Mouse (Mus musculus): ENCODE measurements around the gene Cs. TPM values are rescaled to one million over a fixed set of nuclear protein-coding genes. Genes with fewer than 3 reads are reported as not detected.
A peak's percentile ranks its signal among the peaks of the same experiment; 100 is the strongest.

Cs gene
- polyA plus RNA-seq, 1 experiment from 2014 or later = 152 TPM

DNA sequence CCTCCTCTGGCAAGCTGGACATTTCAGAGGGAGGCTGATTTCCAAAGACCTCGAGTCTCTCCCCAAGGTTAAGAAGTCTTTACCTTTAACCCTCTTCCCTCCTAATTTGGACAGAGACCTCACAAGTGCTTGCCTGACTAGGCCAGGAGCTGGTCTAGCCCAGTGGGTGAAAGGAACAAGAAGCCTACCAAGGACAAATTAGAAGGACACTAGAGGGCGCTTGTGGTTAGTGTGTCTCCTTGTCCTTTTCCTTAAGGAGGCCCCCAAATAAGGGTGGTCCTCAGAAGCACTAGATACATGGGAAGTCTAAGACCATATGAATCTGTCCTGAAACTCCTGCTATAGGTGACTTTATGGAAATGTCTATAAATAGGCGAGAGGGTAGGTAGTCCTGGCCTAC lies 25.0 kb downstream of the Cs start:
- no peak overlapping the region for H3K27ac ChIP-seq (replicated peaks)
- H3K9me3 ChIP-seq (ENCODE audit: control insufficient read depth, low read length) = no peaks in the 10 kb centered on the region
- H3K9ac ChIP-seq (ENCODE audit: low read length) = no peak overlapping the region
- DNase-seq (ENCODE audit: low spot score) (no peak), ATAC-seq (ENCODE audit: low FRiP score, low TSS enrichment) (0 out of 2 replicates have a peak, but pooled peaks have one; percentile 17)
- TF ChIP-seq CTCF (IDR thresholded peaks at IDR 0.05; ENCODE audit: low read depth) (peak; percentile 73), EP300 (optimal IDR thresholded peaks at IDR 0.05) (no peak)
- H3K36me3 ChIP-seq (ENCODE audit: control insufficient read depth, insufficient read depth, low read length) = peaks cover 16% of the 10 kb centered on the region; the same call in 1 of the 2 replicates
- H3K4me1 ChIP-seq (replicated peaks; ENCODE audit: control insufficient read depth, insufficient read depth) = no peaks in the 10 kb centered on the region
- no peaks in the 10 kb centered on the region for H3K27me3 ChIP-seq (ENCODE audit: control insufficient read depth, insufficient read depth, low read length)
- H3K4me2 ChIP-seq (replicated peaks; ENCODE audit: low read depth) = no peak overlapping the region
- 47% methylated on average over 3 of the region's 3 CpGs for WGBS
- no peak overlapping the region for H3K4me3 ChIP-seq (ENCODE audit: low read depth, low read length)

DNA sequence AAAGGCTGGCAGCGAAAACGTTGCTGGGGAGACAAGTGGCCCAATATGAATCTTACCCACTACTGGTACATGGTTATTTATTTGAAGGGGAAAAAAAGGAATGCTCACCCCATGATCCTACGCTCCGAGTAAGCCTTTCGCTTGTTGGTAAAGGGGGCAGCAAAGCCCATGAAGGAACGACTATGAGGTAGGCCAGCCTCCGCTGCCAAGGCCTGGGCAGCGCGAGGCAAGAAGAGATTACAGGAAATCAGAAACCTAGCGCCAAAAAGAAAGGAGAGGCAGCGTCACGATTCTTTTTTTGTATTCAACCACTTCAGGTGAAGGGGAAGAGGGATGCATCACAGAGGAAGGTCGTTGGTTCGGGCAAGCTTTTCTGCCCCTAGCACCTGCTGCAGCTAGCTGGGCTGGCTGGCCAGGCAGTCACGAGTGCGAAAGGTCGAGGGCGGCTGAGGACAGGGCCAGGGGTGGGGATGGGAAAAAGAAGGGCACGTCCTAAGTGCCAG lies 30.4 kb downstream of the Cs start:
- Histone ChIP-seq H3K9ac (ENCODE audit: low read length) (peak overlapping the region; percentile 76), H3K4me3 (ENCODE audit: low read depth, low read length) (peak overlapping the region; percentile 66), H3K4me1 (replicated peaks; ENCODE audit: control insufficient read depth, insufficient read depth) (no peaks in the 10 kb centered on the region), H3K27me3 (ENCODE audit: control insufficient read depth, insufficient read depth, low read length) (no peaks in the 10 kb centered on the region), H3K9me3 (ENCODE audit: control insufficient read depth, low read length) (no peaks in the 10 kb centered on the region), H3K36me3 (ENCODE audit: control insufficient read depth, insufficient read depth, low read length) (peaks cover 5% of the 10 kb centered on the region; the same call in 1 of the 2 replicates), H3K4me2 (replicated peaks; ENCODE audit: low read depth) (peak overlapping the region; percentile 62), H3K27ac (replicated peaks) (peak overlapping the region; percentile 95)
- no peak for TF ChIP-seq EP300 (optimal IDR thresholded peaks at IDR 0.05)
- TF ChIP-seq CTCF (IDR thresholded peaks at IDR 0.05; ENCODE audit: low read depth) = no peak
- WGBS = 15% methylated on average over 19 of the region's 19 CpGs
- ATAC-seq (ENCODE audit: low FRiP score, low TSS enrichment) = no peak
- no peak for DNase-seq (ENCODE audit: low spot score)

DNA sequence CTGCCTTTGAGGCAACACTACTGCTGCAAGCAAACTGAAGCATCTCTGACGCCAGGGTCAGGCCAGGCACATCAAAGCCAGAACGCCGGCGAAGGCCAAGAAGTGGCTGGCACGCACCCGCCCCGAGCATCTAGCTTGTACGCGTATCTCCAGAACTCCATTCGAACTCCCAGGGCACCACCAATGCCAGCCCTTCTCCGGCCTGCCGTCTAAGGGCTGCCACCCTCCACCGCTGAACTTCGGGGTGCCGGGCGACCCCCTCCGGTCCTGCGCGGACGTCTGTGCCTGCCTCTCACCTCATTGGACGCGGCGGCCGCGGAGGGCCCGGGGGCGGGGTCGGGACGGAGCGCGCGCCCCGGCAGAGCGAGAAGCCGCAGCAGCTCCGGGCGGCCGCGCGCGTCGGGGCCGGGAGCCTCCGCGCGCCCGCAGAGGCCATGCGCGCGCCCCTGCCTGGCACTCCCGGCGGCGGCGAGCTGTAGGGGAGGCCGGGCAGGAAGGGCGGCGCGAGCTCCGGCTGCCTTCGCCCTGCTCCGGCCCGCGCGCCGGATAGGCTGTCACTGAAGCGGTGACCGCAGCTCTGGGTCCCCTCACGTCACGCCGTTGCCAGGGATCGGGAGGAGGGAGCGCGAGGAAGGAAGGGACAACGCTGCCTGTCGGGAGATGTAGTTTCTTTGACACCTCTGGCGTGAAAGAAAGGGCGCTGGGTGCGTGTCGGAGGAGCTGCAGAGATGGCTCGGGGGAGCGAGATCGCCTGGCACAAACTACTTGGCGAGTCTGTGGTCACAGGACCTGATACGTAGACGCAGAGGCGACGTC lies 31.1 kb downstream of the Cs start, which contains the start of gene Coq10a:
Gene Coq10a, minus strand, starts transcription at position 596 of the 816 bp plus-strand sequence.
- Histone ChIP-seq H3K36me3 (ENCODE audit: control insufficient read depth, insufficient read depth, low read length) (no peaks in the 10 kb centered on the region), H3K4me1 (replicated peaks; ENCODE audit: control insufficient read depth, insufficient read depth) (no peaks in the 10 kb centered on the region), H3K4me3 (ENCODE audit: low read depth, low read length) (peak within 1 kb of the TSS; percentile 66), H3K4me2 (replicated peaks; ENCODE audit: low read depth) (peak within 1 kb of the TSS; percentile 62), H3K9ac (ENCODE audit: low read length) (peak within 1 kb of the TSS; percentile 76), H3K27ac (replicated peaks) (peak within 1 kb of the TSS; percentile 95), H3K27me3 (ENCODE audit: control insufficient read depth, insufficient read depth, low read length) (no peaks in the 10 kb centered on the region), H3K9me3 (ENCODE audit: control insufficient read depth, low read length) (no peaks in the 10 kb centered on the region)
- WGBS = under 1% methylated on average over 64 of the region's 87 CpGs
- TF ChIP-seq CTCF (IDR thresholded peaks at IDR 0.05; ENCODE audit: low read depth) = 0 out of 2 replicates have a peak, but pooled peaks have one; percentile 12
- TF ChIP-seq EP300 (optimal IDR thresholded peaks at IDR 0.05) = no peak
- DNase-seq (ENCODE audit: low spot score) = peak; percentile 94
- ATAC-seq (ENCODE audit: low FRiP score, low TSS enrichment) = peak; percentile 95

DNA sequence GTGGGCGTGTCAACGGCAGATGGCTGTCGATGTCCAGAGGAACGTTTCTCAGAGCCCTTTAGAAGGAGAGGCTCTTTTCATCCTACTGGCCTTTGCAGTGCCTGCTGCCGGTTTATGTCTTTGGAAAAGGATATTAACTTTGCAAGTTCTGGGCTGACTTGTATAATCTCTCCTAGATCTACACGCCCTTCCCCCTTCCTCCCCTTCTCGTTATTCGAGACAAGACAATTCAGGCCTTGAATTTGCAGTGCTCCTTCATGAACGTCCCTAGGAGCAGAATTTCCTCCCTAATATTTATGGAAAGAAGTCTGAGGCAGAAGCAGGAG lies 31.6 kb downstream of the Cs start:
- Histone ChIP-seq H3K4me3 (ENCODE audit: low read depth, low read length) (peak overlapping the region; percentile 66), H3K4me1 (replicated peaks; ENCODE audit: control insufficient read depth, insufficient read depth) (no peaks in the 10 kb centered on the region), H3K27ac (replicated peaks) (peak overlapping the region; percentile 95), H3K27me3 (ENCODE audit: control insufficient read depth, insufficient read depth, low read length) (no peaks in the 10 kb centered on the region), H3K9me3 (ENCODE audit: control insufficient read depth, low read length) (no peaks in the 10 kb centered on the region), H3K9ac (ENCODE audit: low read length) (peak overlapping the region; percentile 76), H3K4me2 (replicated peaks; ENCODE audit: low read depth) (peak overlapping the region; percentile 62), H3K36me3 (ENCODE audit: control insufficient read depth, insufficient read depth, low read length) (no peaks in the 10 kb centered on the region)
- no peak for ATAC-seq (ENCODE audit: low FRiP score, low TSS enrichment)
- whole genome bisulfite sequencing = 2% methylated on average over 9 of the region's 9 CpGs
- TF ChIP-seq EP300 (optimal IDR thresholded peaks at IDR 0.05) (no peak), CTCF (IDR thresholded peaks at IDR 0.05; ENCODE audit: low read depth) (no peak)
- DNase-seq (ENCODE audit: low spot score) = no peak

- H3K9ac ChIP-seq (ENCODE audit: low read length) = no peak overlapping the region; the same call in 1 of the 2 replicates
- TF ChIP-seq EP300 (optimal IDR thresholded peaks at IDR 0.05) (no peak), CTCF (IDR thresholded peaks at IDR 0.05; ENCODE audit: low read depth) (no peak)
- H3K4me1 ChIP-seq (replicated peaks; ENCODE audit: control insufficient read depth, insufficient read depth) = no peaks in the 10 kb centered on the region
- H3K4me3 ChIP-seq (ENCODE audit: low read depth, low read length) = 0 out of 2 replicates have a peak overlapping the region, but pooled peaks have one; percentile 66
- WGBS = 61% methylated on average over 6 of the region's 6 CpGs
- H3K9me3 ChIP-seq (ENCODE audit: control insufficient read depth, low read length) = no peaks in the 10 kb centered on the region
- peak overlapping the region; percentile 95 for H3K27ac ChIP-seq (replicated peaks)
- H3K27me3 ChIP-seq (ENCODE audit: control insufficient read depth, insufficient read depth, low read length) = no peaks in the 10 kb centered on the region
- H3K4me2 ChIP-seq (replicated peaks; ENCODE audit: low read depth) = peak overlapping the region; percentile 62
- H3K36me3 ChIP-seq (ENCODE audit: control insufficient read depth, insufficient read depth, low read length) = no peaks in the 10 kb centered on the region
- DNase-seq (ENCODE audit: low spot score) = no peak
- ATAC-seq (ENCODE audit: low FRiP score, low TSS enrichment) = no peak
Measured at GRCm38 (mm10) chr10:128369599-128369998, 32.1 kb downstream of the Cs start.

- H3K36me3 ChIP-seq (ENCODE audit: control insufficient read depth, insufficient read depth, low read length) = no peaks in the 10 kb centered on the region
- no peak for TF ChIP-seq CTCF (IDR thresholded peaks at IDR 0.05; ENCODE audit: low read depth)
- TF ChIP-seq EP300 (optimal IDR thresholded peaks at IDR 0.05) = no peak
- H3K4me2 ChIP-seq (replicated peaks; ENCODE audit: low read depth) = no peak overlapping the region
- DNase-seq (ENCODE audit: low spot score) (no peak), ATAC-seq (ENCODE audit: low FRiP score, low TSS enrichment) (no peak)
- WGBS = 67% methylated on average over 5 of the region's 6 CpGs
- H3K9me3 ChIP-seq (ENCODE audit: control insufficient read depth, low read length) = no peaks in the 10 kb centered on the region
- no peak overlapping the region for H3K4me3 ChIP-seq (ENCODE audit: low read depth, low read length)
- no peak overlapping the region for H3K9ac ChIP-seq (ENCODE audit: low read length)
- no peaks in the 10 kb centered on the region for H3K4me1 ChIP-seq (replicated peaks; ENCODE audit: control insufficient read depth, insufficient read depth)
- H3K27me3 ChIP-seq (ENCODE audit: control insufficient read depth, insufficient read depth, low read length) = no peaks in the 10 kb centered on the region
- no peak overlapping the region for H3K27ac ChIP-seq (replicated peaks)
Measured at GRCm38 (mm10) chr10:128370021-128370420, 32.5 kb downstream of the Cs start.
